8 mouse cellular contexts compared by ENCODE assay signal in genomic region chr13:60047791-60048730, GRCm38 (mm10).
DNase-seq lines count a peak whose midpoint lies in the region; ATAC-seq and TF ChIP-seq lines count a peak whose summit lies in the region.

No protein-coding gene starts in this region.

- H3K9ac ChIP-seq in intestine, embryonic 14.5 days (ENCODE audit: low read length), result no peak overlapping the region
- no peak overlapping the region for H3K9ac ChIP-seq in intestine, postnatal 0 days (ENCODE audit: low read depth, low read length)
- H3K9ac ChIP-seq in embryonic facial prominence, embryonic 12.5 days, result no peak overlapping the region; the same call in 1 of the 2 replicates

- no peak overlapping the region for H3ac ChIP-seq in C2C12 (ENCODE audit: control insufficient read depth, insufficient read length, low read depth)

- H3K27me3 ChIP-seq in intestine, embryonic 14.5 days (replicated peaks; ENCODE audit: control insufficient read depth, insufficient read depth, low read length), result no peaks in the 10 kb centered on the region
- no peaks in the 10 kb centered on the region for H3K27me3 ChIP-seq in intestine, postnatal 0 days (replicated peaks; ENCODE audit: control insufficient read depth, insufficient read depth, low read length)
- H3K27me3 ChIP-seq in C2C12 (ENCODE audit: control insufficient read depth, insufficient read depth, insufficient read length), result no peaks in the 10 kb centered on the region
- H3K27me3 ChIP-seq in embryonic facial prominence, embryonic 12.5 days, result 0 out of 2 replicates have a peak, but pooled peaks cover 5% of the 10 kb centered on the region

- TF ChIP-seq CTCF in intestine, postnatal 0 days (IDR thresholded peaks at IDR 0.05; ENCODE audit: low read depth), result no peak
- TF ChIP-seq CTCF in C2C12 (IDR thresholded peaks at IDR 0.05; ENCODE audit: control insufficient read depth, insufficient read depth, insufficient read length), result no peak

- DNase-seq in intestine, embryonic 14.5 days (ENCODE audit: low spot score), result no peak
- DNase-seq in left cerebral cortex, postnatal 36 days (ENCODE audit: low spot score in 2 of 2), result peak; percentile 65 to 69

- 53% methylated on average over 9 of the region's 9 CpGs for WGBS in intestine, embryonic 14.5 days
- 64% methylated on average over 9 of the region's 9 CpGs for WGBS in intestine, postnatal 0 days
- 46% methylated on average over 9 of the region's 9 CpGs for WGBS in embryonic facial prominence, embryonic 12.5 days

- no peaks in the 10 kb centered on the region for H3K9me3 ChIP-seq in intestine, embryonic 14.5 days (ENCODE audit: control insufficient read depth, low read length)
- H3K9me3 ChIP-seq in intestine, postnatal 0 days (ENCODE audit: control insufficient read depth), result no peaks in the 10 kb centered on the region
- H3K9me3 ChIP-seq in embryonic facial prominence, embryonic 12.5 days, result no peaks in the 10 kb centered on the region

- H3K4me2 ChIP-seq in intestine, embryonic 14.5 days (ENCODE audit: low read length), result no peak overlapping the region
- no peak overlapping the region for H3K4me2 ChIP-seq in intestine, postnatal 0 days (replicated peaks; ENCODE audit: low read depth)
- H3K4me2 ChIP-seq in embryonic facial prominence, embryonic 12.5 days (replicated peaks), result no peak overlapping the region

- no peaks in the 10 kb centered on the region for H3K79me2 ChIP-seq in C2C12 (ENCODE audit: control insufficient read depth, insufficient read depth)

- peak overlapping the region; percentile 44 for H3K27ac ChIP-seq in intestine, embryonic 14.5 days (ENCODE audit: low read depth)
- no peak overlapping the region for H3K27ac ChIP-seq in intestine, postnatal 0 days (ENCODE audit: low read depth, low read length)
- H3K27ac ChIP-seq in embryonic facial prominence, embryonic 12.5 days, result peak overlapping the region; percentile 68

- H3K36me3 ChIP-seq in intestine, embryonic 14.5 days (ENCODE audit: control insufficient read depth, insufficient read depth, low read length), result no peaks in the 10 kb centered on the region
- no peaks in the 10 kb centered on the region for H3K36me3 ChIP-seq in intestine, postnatal 0 days (ENCODE audit: control insufficient read depth, insufficient read depth)
- H3K36me3 ChIP-seq in C2C12 (ENCODE audit: control insufficient read depth, insufficient read depth), result no peaks in the 10 kb centered on the region
- no peaks in the 10 kb centered on the region for H3K36me3 ChIP-seq in embryonic facial prominence, embryonic 12.5 days

- no peak overlapping the region for H3K4me3 ChIP-seq in intestine, embryonic 14.5 days (ENCODE audit: low read depth, low read length)
- no peak overlapping the region for H3K4me3 ChIP-seq in intestine, postnatal 0 days (ENCODE audit: low read depth, low read length)
- no peak overlapping the region for H3K4me3 ChIP-seq in C2C12 (ENCODE audit: insufficient read depth, poor library complexity, severe bottlenecking)
- H3K4me3 ChIP-seq in embryonic facial prominence, embryonic 12.5 days, result no peak overlapping the region

- no peaks in the 10 kb centered on the region for H3K79me3 ChIP-seq in C2C12 (ENCODE audit: low read depth)

- intact Hi-C loops in left cerebral cortex, postnatal 36 days (cut with DNase I), result loop anchor here (5.0 kb wide), 1 partner anchor 129 kb away; the partner anchor contains the start of gene Gas1

- peak; percentile 62 for ATAC-seq in intestine, embryonic 14.5 days (replicated peaks; ENCODE audit: low FRiP score, low TSS enrichment, low read depth)
- no peak for ATAC-seq in intestine, postnatal 0 days
- no peak for ATAC-seq in embryonic facial prominence, embryonic 12.5 days (ENCODE audit: insufficient number of reproducible peaks, insufficient read depth, low FRiP score, low TSS enrichment)
- ATAC-seq in CD4-positive, CD25-positive, alpha-beta regulatory T cell, adult 4 months, result no peak
- ATAC-seq in cerebellum, adult (ENCODE audit: insufficient number of reproducible peaks, low FRiP score, low TSS enrichment), result no peak
- ATAC-seq in inflammation-experienced regulatory T-cells, adult 6 months, result no peak

- H3K4me1 ChIP-seq in intestine, embryonic 14.5 days (replicated peaks; ENCODE audit: control insufficient read depth, insufficient read depth, low read length), result peaks cover 15% of the 10 kb centered on the region; the same call in 1 of the 2 replicates
- H3K4me1 ChIP-seq in intestine, postnatal 0 days (replicated peaks; ENCODE audit: control insufficient read depth, insufficient read depth, low read length), result no peaks in the 10 kb centered on the region
- peaks cover 27% of the 10 kb centered on the region for H3K4me1 ChIP-seq in embryonic facial prominence, embryonic 12.5 days

TF ChIP-seq in C2C12, 6 proteins besides CTCF, POLR2A, EP300 and RAD21:
- TF ChIP-seq FOSL1 (IDR thresholded peaks at IDR 0.05; ENCODE audit: insufficient read depth, low read length, poor library complexity, severe bottlenecking), result no peak
- no peak for TF ChIP-seq MAX (IDR thresholded peaks at IDR 0.05)
- TF ChIP-seq USF1 (IDR thresholded peaks at IDR 0.05; ENCODE audit: low read depth), result no peak
- TF ChIP-seq MYOD1 (IDR thresholded peaks at IDR 0.05; ENCODE audit: control insufficient read depth, insufficient read length, low read depth), result peak; percentile 30
